Mouse (Mus musculus) kidney, embryonic 14.5 days (tissue): ENCODE data around the gene Pigt. TPM values are rescaled to one million over a fixed set of nuclear protein-coding genes. Genes with fewer than 3 reads are reported as not detected.

Experiments
- ATAC-seq: fragments of 200-750 bp; cut with Nextera tagmentation; 2 replicates; pipeline ENCODE4 v1.8.0; 2017; ENCODE audit warnings: moderate number of reproducible peaks, mild to moderate bottlenecking, moderate TSS enrichment, moderate library complexity; ENCODE audit not compliant: low FRiP score, low TSS enrichment
- H3K27ac ChIP-seq: fragments of 300-500 bp; sonication (generic); 2 replicates; pipeline ENCODE4 v1.5.1; 2014; ENCODE audit warnings: low read depth, mild to moderate bottlenecking, low read length, moderate library complexity, mixed read lengths
- H3K27me3 ChIP-seq: fragments of 300-500 bp; sonication (generic); 2 replicates; pipeline ENCODE4 v1.6.1; 2014; ENCODE audit warnings: mild to moderate bottlenecking, low read length; ENCODE audit not compliant: control insufficient read depth, insufficient read depth
- H3K36me3 ChIP-seq: fragments of 300-500 bp; sonication (generic); 2 replicates; pipeline ENCODE4 v1.6.1; 2014; ENCODE audit warnings: low read length, mixed read lengths; ENCODE audit not compliant: control insufficient read depth, insufficient read depth
- H3K4me1 ChIP-seq: fragments of 300-500 bp; sonication (generic); 2 replicates; pipeline ENCODE4 v1.6.1; 2014; ENCODE audit warnings: low read length, mixed read lengths; ENCODE audit not compliant: control insufficient read depth, insufficient read depth
- H3K4me2 ChIP-seq: fragments of 300-500 bp; sonication (generic); replicated peaks from 2 replicates; pipeline ENCODE4 v1.6.1; 2014; ENCODE audit warnings: low read depth, mild to moderate bottlenecking, low read length
- H3K4me3 ChIP-seq: fragments of 300-500 bp; sonication (generic); 2 replicates; pipeline ENCODE4 v1.5.1; 2014; ENCODE audit warnings: mild to moderate bottlenecking, low read length
- H3K9ac ChIP-seq: fragments of 300-500 bp; sonication (generic); 2 replicates; pipeline ENCODE4 v1.6.1; 2014; ENCODE audit warnings: low read depth, mild to moderate bottlenecking, low read length, moderate library complexity
- H3K9me3 ChIP-seq: fragments of 300-500 bp; sonication (generic); 2 replicates; pipeline ENCODE4 v1.6.1; 2016; ENCODE audit warnings: low read length; ENCODE audit not compliant: control insufficient read depth
- WGBS: fragments of 180-500 bp; shearing (Covaris S2); extraction: QIAGEN DNeasy Blood & Tissue Kit; methylation state at CpG from one replicate; pipeline ENCODE4 v1.1.7; 2014; 5-methylcytosine and 5-hydroxymethylcytosine counted together
- polyA plus RNA-seq: library from polyadenylated mRNA; unstranded; fragments of >200 nt; fragmentation: Nextera tagmentation; extraction: Ambion mirVana; gene quantifications from 2 replicates; pipeline ENCODE4 v1.2.1, GENCODE M21; 2014

Gene Pigt
- polyA plus RNA-seq, 1 experiment from 2014 or later: 79.2 TPM

GRCm38 (mm10) chr2:164542598-164542997 is 45.3 kb downstream of the Pigt start:
- H3K36me3 ChIP-seq: no peaks in the 10 kb centered on the region
- H3K9ac ChIP-seq: no peak overlapping the region
- no peaks in the 10 kb centered on the region for H3K9me3 ChIP-seq
- H3K4me1 ChIP-seq: 0 out of 2 replicates have a peak, but pooled peaks cover 4% of the 10 kb centered on the region
- ATAC-seq: no peak
- H3K27me3 ChIP-seq: no peaks in the 10 kb centered on the region
- H3K4me3 ChIP-seq: no peak overlapping the region
- 87% methylated on average over 7 of the region's 7 CpGs for WGBS
- no peak overlapping the region for H3K27ac ChIP-seq
- H3K4me2 ChIP-seq: no peak overlapping the region

- Histone ChIP-seq H3K27me3 (no peaks in the 10 kb centered on the region), H3K9ac (no peak overlapping the region), H3K9me3 (no peaks in the 10 kb centered on the region), H3K27ac (no peak overlapping the region), H3K4me2 (no peak overlapping the region), H3K4me3 (no peak overlapping the region), H3K4me1 (0 out of 2 replicates have a peak, but pooled peaks cover 4% of the 10 kb centered on the region), H3K36me3 (no peaks in the 10 kb centered on the region)
- 0 out of 2 replicates have a peak, but pooled peaks have one; percentile 52 for ATAC-seq
- WGBS: 50% methylated on average over 2 of the region's 2 CpGs
Observed at GRCm38 (mm10) chr2:164543745-164544144, 46.4 kb downstream of the Pigt start.

- H3K9me3 ChIP-seq: no peaks in the 10 kb centered on the region
- H3K9ac ChIP-seq: no peak overlapping the region
- H3K4me1 ChIP-seq: 0 out of 2 replicates have a peak, but pooled peaks cover 4% of the 10 kb centered on the region
- no peak overlapping the region for H3K4me3 ChIP-seq
- no peaks in the 10 kb centered on the region for H3K27me3 ChIP-seq
- 28% methylated on average over 5 of the region's 5 CpGs for WGBS
- H3K27ac ChIP-seq: peak overlapping the region; percentile 38; the same call in 1 of the 2 replicates
- ATAC-seq: no peak
- H3K4me2 ChIP-seq: no peak overlapping the region
- H3K36me3 ChIP-seq: no peaks in the 10 kb centered on the region
Observed at GRCm38 (mm10) chr2:164544454-164545097, 47.3 kb downstream of the Pigt start.

- Histone ChIP-seq H3K9me3 (no peaks in the 10 kb centered on the region), H3K9ac (no peak overlapping the region), H3K27ac (no peak overlapping the region), H3K4me1 (0 out of 2 replicates have a peak, but pooled peaks cover 4% of the 10 kb centered on the region), H3K36me3 (no peaks in the 10 kb centered on the region), H3K27me3 (no peaks in the 10 kb centered on the region), H3K4me2 (no peak overlapping the region), H3K4me3 (no peak overlapping the region)
- ATAC-seq: no peak
- WGBS: 47% methylated on average over 4 of the region's 4 CpGs
Observed at GRCm38 (mm10) chr2:164549338-164549737, 52.0 kb downstream of the Pigt start.

GRCm38 (mm10) chr2:164549963-164550894 is 52.9 kb downstream of the Pigt start:
- Histone ChIP-seq H3K36me3 (no peaks in the 10 kb centered on the region), H3K4me2 (no peak overlapping the region), H3K9ac (no peak overlapping the region), H3K9me3 (no peaks in the 10 kb centered on the region), H3K4me3 (no peak overlapping the region), H3K27ac (no peak overlapping the region), H3K27me3 (no peaks in the 10 kb centered on the region), H3K4me1 (no peaks in the 10 kb centered on the region)
- ATAC-seq: 0 out of 2 replicates have a peak, but pooled peaks have one; percentile 46
- WGBS: 26% methylated on average over 10 of the region's 10 CpGs

DNA sequence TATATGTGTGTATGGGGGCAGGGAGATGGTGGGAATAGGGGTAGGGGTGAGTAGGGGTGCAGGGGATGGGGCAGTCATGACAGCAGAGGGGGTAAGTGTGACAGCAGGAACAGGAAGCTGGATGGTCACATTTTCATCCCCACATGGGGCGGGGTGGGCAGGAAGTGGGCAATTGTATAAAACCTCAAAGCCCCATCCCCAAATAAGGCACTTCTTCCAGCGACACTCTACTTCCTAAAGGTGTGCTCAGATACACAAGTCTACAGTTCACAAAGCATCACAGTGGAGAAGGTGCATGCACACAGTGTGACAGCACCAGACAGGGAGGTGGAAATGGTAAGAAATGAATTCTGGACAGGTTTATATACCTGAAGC is 53.6 kb downstream of the Pigt start:
- Histone ChIP-seq H3K27me3 (no peaks in the 10 kb centered on the region), H3K9ac (no peak overlapping the region), H3K4me1 (no peaks in the 10 kb centered on the region), H3K36me3 (no peaks in the 10 kb centered on the region), H3K9me3 (no peaks in the 10 kb centered on the region), H3K27ac (no peak overlapping the region), H3K4me2 (no peak overlapping the region), H3K4me3 (no peak overlapping the region)
- no peak for ATAC-seq
- 73% methylated on average over 2 of the region's 2 CpGs for WGBS

DNA sequence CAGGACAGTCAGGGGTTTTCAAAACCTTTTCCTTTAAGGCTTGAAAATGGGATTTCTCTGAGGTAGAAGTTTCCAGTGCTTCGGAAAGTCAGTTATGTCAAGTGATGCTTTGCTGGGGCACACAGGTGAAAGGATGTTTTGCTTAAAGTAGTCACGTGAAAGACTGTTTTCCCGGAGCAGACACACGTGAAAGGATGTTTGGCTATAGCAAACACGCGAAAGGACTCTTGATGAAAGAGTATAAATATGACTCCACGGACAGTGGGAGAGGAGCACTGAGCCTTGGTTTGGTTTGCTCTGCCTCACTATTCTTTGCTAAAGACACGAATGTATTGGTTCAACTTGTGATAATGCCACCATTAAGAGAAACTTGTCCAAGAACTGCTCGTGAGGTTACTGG is 54.2 kb downstream of the Pigt start:
- WGBS: 87% methylated on average over 9 of the region's 9 CpGs
- Histone ChIP-seq H3K4me3 (no peak overlapping the region), H3K36me3 (no peaks in the 10 kb centered on the region), H3K27ac (no peak overlapping the region), H3K9ac (no peak overlapping the region), H3K9me3 (no peaks in the 10 kb centered on the region), H3K4me2 (no peak overlapping the region), H3K4me1 (no peaks in the 10 kb centered on the region), H3K27me3 (no peaks in the 10 kb centered on the region)
- no peak for ATAC-seq
